Mouse (Mus musculus) brain, embryonic 18.5 days (tissue): Measurements from ENCODE around the gene Lbhd2.

Experiments used
- DNase-seq: peaks from one replicate; pipeline ENCODE4 v3.0.0-alpha.2; 2012; ENCODE audit warnings: low read depth, low spot score

Gene Lbhd2

GRCm38 (mm10) chr12:111409583-111409982 is 3.0 kb downstream of the Lbhd2 start:
- no peak for DNase-seq

- no peak for DNase-seq
These were observed 5.2 kb downstream of the Lbhd2 start for GRCm38 (mm10) chr12:111411631-111412355.

GRCm38 (mm10) chr12:111412581-111413284 is 6.1 kb downstream of the Lbhd2 start:
- DNase-seq = no peak

GRCm38 (mm10) chr12:111413300-111413699 is 6.7 kb downstream of the Lbhd2 start:
- no peak for DNase-seq

- no peak for DNase-seq
These were observed 10.5 kb downstream of the Lbhd2 start, which contains the start of gene Exoc3l4 for GRCm38 (mm10) chr12:111416921-111417779. Gene Exoc3l4, plus strand, starts transcription at chr12:111417017.

- DNase-seq = no peak
These were observed 13.3 kb downstream of the Lbhd2 start for GRCm38 (mm10) chr12:111419918-111420317.

GRCm38 (mm10) chr12:111420946-111421709 is 14.5 kb downstream of the Lbhd2 start:
- no peak for DNase-seq

GRCm38 (mm10) chr12:111422852-111423251 is 16.2 kb downstream of the Lbhd2 start:
- no peak for DNase-seq

GRCm38 (mm10) chr12:111423570-111424129 is 17.0 kb downstream of the Lbhd2 start:
- DNase-seq = no peak

- no peak for DNase-seq
These were observed 17.9 kb downstream of the Lbhd2 start for GRCm38 (mm10) chr12:111424547-111424946.

GRCm38 (mm10) chr12:111425258-111425657 is 18.6 kb downstream of the Lbhd2 start:
- DNase-seq = no peak

GRCm38 (mm10) chr12:111425789-111426460 is 19.3 kb downstream of the Lbhd2 start:
- DNase-seq = no peak

- no peak for DNase-seq
These were observed 21.0 kb downstream of the Lbhd2 start for GRCm38 (mm10) chr12:111427438-111428113.

- DNase-seq = no peak
These were observed 21.8 kb downstream of the Lbhd2 start for GRCm38 (mm10) chr12:111428364-111428763.

GRCm38 (mm10) chr12:111428961-111429911 is 22.6 kb downstream of the Lbhd2 start:
- no peak for DNase-seq

GRCm38 (mm10) chr12:111430049-111430867 is 23.6 kb downstream of the Lbhd2 start:
- no peak for DNase-seq

GRCm38 (mm10) chr12:111430868-111431817 is 24.5 kb downstream of the Lbhd2 start:
- no peak for DNase-seq
